Mouse (Mus musculus) neutrophil, adult 83 days (primary cell): ENCODE data around the gene Mob3a. TPM values are rescaled to one million over a fixed set of nuclear protein-coding genes. Genes with fewer than 3 reads are reported as not detected.

ENCODE experiments used
- total RNA-seq, 2 experiments: library from RNA; stranded (reverse); gene quantifications; one replicate each; pipeline ENCODE4 v1.2.4; 2023

The Mob3a gene
- total RNA-seq = 100 to 1,000 TPM; 124 TPM

GRCm38 (mm10) chr10:80701721-80702535 lies at the start of gene Mob3a, which contains the start of gene Izumo4:
Gene Mob3a (minus strand): TSS chr10:80701977.
Gene Izumo4 (plus strand): TSS chr10:80702184.

DNA sequence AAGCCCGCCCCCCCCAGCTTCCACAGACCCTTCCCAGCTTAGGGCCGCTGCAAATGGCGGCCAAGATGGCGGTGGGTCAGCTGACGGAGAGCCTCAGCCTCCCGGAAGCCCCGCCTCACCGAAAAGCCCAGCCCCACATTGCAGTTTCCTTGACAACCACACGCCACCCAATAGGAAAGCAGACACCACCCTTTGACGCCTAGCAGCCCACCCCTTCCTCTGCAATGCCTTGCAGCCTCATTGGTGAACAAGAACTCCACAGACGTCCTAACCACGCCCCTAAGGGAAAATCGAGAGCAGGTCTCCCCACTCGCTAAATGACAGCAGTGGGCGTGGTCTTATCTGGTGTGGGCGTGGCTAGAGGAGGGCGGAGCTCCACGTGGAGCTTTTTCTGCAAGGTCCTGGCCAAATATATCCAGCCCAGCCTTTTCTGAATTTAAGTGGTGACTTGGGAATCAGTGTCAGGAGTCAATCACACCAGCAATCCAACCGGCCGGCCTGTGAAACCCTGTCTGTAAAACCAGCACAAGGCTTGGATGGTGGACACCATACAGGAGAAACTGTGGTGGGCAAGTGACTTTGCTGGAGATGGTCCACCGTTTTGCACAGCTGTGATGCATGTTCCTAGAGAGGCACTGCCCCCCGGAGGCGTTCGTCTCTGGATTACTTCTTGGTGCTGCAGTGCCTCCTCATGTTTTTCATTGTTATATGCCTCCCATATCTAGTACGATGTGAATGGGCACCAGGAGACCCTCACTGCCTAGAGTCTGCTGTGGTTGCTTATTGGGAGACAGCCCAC lies 40.6 kb upstream of the Mob3a start, which contains the start of gene Ap3d1:
Gene Ap3d1 (minus strand): TSS at position 85 of the 799 bp plus-strand sequence.

DNA sequence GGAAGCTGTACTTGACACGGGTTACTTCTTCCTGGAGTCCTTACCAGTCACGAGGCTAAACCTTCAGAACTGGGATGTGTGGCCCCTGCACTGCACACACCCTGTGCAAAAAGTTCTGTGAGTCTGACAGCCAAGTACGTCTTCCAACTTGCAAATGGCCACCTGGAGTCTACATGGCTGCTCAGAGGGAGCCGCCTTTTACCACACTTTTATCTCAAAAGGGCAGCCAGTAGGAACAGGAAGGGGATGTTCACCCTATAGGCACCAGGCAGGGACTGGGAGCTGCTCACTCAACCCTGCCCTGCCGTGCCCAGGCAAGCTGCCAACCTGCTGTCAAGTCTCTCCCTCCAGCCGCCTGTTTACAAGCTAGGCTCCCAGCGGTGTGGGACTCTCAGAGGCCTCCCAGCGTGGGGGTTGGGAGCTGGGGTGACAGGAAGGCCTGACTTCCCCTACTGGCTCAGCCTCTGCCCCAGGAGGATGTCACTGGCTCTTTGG lies 23.8 kb downstream of the Mob3a start, which contains the start of gene Mknk2:
Gene Mknk2 (minus strand): TSS at position 171 of the 495 bp plus-strand sequence.

DNA sequence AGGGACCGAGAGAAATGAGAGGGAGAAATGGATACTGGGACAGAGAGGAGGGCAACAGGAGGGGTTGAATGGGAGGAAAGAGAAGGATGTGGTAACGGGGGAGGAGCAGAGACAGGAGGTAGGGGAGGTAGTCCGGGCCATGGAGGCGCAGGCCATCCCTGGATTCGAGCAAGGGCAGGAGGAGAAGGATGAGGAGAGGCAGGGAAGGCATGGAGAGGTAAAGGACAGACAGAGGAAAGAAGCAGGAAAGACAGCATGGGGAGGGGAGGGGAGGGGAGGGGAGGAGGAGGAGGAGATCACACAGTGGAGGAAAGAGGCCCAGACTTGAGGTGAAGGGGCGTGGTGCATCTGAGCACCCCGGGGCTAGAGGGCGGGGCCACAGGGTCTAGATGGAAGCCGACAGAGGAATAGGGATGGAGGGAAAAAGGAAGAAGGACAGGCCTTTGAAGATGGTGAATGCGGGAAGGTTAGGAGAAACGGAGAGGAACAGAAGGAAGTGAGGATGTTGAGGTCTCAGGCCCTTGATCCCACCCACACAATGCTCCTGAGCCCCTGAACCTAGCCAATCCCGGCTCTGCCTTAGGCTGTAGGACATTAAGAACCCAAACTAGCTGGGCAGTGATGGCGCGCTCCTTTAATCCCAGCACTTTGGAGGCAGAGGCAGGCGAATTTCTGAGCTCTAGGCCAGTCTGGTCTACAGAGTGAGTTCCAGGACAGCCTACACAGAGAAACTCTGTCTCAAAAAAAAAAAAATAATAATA lies 44.7 kb downstream of the Mob3a start, which contains the start of gene Btbd2:
Gene Btbd2 (minus strand): TSS at position 209 of the 761 bp plus-strand sequence.

Other genes starting within 250 kb of the Mob3a start
- not detected for gene Onecut3, start 207.1 kb downstream of the Mob3a start, total RNA-seq
- under 1 TPM; 0.11 TPM for gene Atp8b3, start 162.9 kb downstream of the Mob3a start, total RNA-seq
- 10 to 100 TPM; 55.9 to 56.9 TPM for gene Rexo1, start 140.4 kb downstream of the Mob3a start, total RNA-seq
- 10 to 100 TPM in 1 of 2 experiments, 1 to 10 TPM in 1; 8.4 to 10.7 TPM for gene Klf16, start 124.7 kb downstream of the Mob3a start, total RNA-seq
- gene Abhd17a, start 111.6 kb downstream of the Mob3a start, total RNA-seq = 10 to 100 TPM; 40.9 to 44.3 TPM
- 10 to 100 TPM; 11.1 to 12.5 TPM for gene Scamp4, start 99.1 kb downstream of the Mob3a start, total RNA-seq
- 1 to 10 TPM; 1.3 to 2.9 TPM for gene Adat3, start 99.1 kb downstream of the Mob3a start, total RNA-seq
- gene Gm49322, start 96.0 kb downstream of the Mob3a start, total RNA-seq = under 1 TPM; 0.29 to 0.70 TPM
- gene Csnk1g2, start 79.1 kb downstream of the Mob3a start, total RNA-seq = 100 to 1,000 TPM in 1 of 2 experiments, 10 to 100 TPM in 1; 96.3 to 120 TPM
- 10 to 100 TPM; 19.2 to 23.8 TPM for gene Btbd2, start 44.9 kb downstream of the Mob3a start, total RNA-seq
- gene Mknk2, start 23.9 kb downstream of the Mob3a start, total RNA-seq = 100 to 1,000 TPM; 187 to 191 TPM
- gene Izumo4, start 207 bp upstream of the Mob3a start, total RNA-seq = 1 to 10 TPM; 8.5 to 10.0 TPM
- 10 to 100 TPM; 91.5 to 95.8 TPM for gene Ap3d1, start 40.3 kb upstream of the Mob3a start, total RNA-seq
- 10 to 100 TPM; 30.9 to 33.4 TPM for gene Dot1l, start 53.2 kb upstream of the Mob3a start, total RNA-seq
- 10 to 100 TPM; 44.1 to 48.2 TPM for gene Sf3a2, start 96.2 kb upstream of the Mob3a start, total RNA-seq
- 10 to 100 TPM; 70.8 to 77.6 TPM for gene Plekhj1, start 96.6 kb upstream of the Mob3a start, total RNA-seq
- 1 to 10 TPM in 1 of 2 experiments, under 1 TPM in 1; 0.94 to 1.1 TPM for gene Amh, start 103.3 kb upstream of the Mob3a start, total RNA-seq
- gene Jsrp1, start 111.5 kb upstream of the Mob3a start, total RNA-seq = not detected
- 100 to 1,000 TPM; 551 to 600 TPM for gene Oaz1, start 124.7 kb upstream of the Mob3a start, total RNA-seq
- not detected for gene Lingo3, start 142.1 kb upstream of the Mob3a start, total RNA-seq
- 10 to 100 TPM; 14.4 to 14.7 TPM for gene Lsm7, start 153.2 kb upstream of the Mob3a start, total RNA-seq
- gene Sppl2b, start 153.3 kb upstream of the Mob3a start, total RNA-seq = 10 to 100 TPM; 23.9 to 34.6 TPM
- not detected for gene Tmprss9, start 169.9 kb upstream of the Mob3a start, total RNA-seq
- 10 to 100 TPM; 46.4 to 48.9 TPM for gene Timm13, start 199.0 kb upstream of the Mob3a start, total RNA-seq
- gene Lmnb2, start 216.3 kb upstream of the Mob3a start, total RNA-seq = 10 to 100 TPM; 22.0 to 24.2 TPM
- 10 to 100 TPM; 27.4 to 30.8 TPM for gene Gadd45b, start 228.1 kb upstream of the Mob3a start, total RNA-seq